Mouse (Mus musculus) frontal cortex, postnatal 25 days (tissue): ENCODE measurements around the gene Tcf7l2.

ENCODE experiments used
- DNase-seq, 2 experiments: peaks; one replicate each; pipeline ENCODE4 v3.0.0; 2022; ENCODE audit warnings: low spot score in 2 of 2

The Tcf7l2 gene

GRCm38 (mm10) chr19:55756707-55757106 lies 15.1 kb downstream of the Tcf7l2 start:
- DNase-seq: no peak

GRCm38 (mm10) chr19:55757403-55757802 lies 15.8 kb downstream of the Tcf7l2 start:
- DNase-seq: no peak

DNA sequence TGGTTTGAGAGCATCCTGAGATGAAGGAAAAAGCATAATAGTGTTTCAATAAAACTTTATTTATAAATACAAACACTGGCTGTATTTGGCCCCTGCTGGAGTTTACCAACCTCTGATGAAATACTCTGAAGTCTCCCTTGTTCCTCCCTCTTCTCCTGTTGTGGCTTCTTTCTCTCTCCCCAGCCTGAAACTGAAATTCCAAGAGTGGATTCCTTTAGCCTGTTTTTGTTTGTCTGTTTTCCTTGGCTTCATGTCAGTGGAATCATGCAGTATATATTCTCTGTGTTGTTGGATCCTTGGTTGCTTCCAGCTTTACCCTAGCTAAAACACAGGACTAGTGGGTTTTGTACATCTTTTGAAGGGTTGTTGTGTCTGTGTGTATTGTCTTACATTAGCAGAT lies 16.5 kb downstream of the Tcf7l2 start:
- no peak for DNase-seq

- DNase-seq: no peak
Observed at GRCm38 (mm10) chr19:55759006-55759405, 17.4 kb downstream of the Tcf7l2 start.

DNA sequence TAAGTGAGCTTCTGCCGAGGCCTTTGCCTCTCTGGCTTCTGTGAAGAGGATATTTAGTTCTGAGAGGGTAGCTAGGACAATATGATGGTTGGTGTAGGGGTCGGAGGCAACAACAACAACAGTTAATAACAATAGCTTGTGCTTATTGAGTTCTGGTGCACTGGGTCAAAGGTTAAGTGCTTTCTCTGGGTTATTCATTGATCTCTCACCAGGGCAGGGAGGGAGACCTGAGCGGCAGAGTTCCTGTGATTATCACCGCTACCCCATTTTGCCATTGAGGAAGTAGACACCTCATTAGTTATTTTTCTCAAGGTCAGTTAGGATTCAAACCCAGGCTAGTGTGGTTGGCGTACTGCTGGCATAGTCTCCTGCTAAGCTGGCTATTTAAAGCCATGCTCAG lies 19.5 kb downstream of the Tcf7l2 start:
- DNase-seq: no peak

GRCm38 (mm10) chr19:55762187-55762586 lies 20.6 kb downstream of the Tcf7l2 start:
- DNase-seq: no peak

DNA sequence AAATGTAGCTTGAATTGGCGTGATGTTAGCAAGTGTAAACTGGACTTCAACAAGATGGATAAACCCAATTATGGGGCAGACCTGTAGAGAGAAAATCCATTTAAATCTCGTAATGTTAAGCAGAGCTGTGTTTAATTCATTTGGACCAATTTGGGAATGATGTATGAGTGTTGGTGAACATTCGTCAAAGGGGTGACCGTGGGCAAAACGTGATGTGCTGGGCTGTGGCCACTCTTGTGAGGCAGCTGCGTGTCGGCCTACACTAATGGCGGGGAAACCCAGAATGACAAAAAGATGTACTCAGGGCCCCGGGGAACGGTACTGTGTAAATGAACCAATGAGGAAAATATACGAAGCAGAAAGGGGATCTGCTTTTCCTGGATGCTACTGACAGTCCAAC lies 24.2 kb downstream of the Tcf7l2 start:
- DNase-seq: no peak

- DNase-seq: no peak
Observed at GRCm38 (mm10) chr19:55767104-55767503, 25.5 kb downstream of the Tcf7l2 start.

DNA sequence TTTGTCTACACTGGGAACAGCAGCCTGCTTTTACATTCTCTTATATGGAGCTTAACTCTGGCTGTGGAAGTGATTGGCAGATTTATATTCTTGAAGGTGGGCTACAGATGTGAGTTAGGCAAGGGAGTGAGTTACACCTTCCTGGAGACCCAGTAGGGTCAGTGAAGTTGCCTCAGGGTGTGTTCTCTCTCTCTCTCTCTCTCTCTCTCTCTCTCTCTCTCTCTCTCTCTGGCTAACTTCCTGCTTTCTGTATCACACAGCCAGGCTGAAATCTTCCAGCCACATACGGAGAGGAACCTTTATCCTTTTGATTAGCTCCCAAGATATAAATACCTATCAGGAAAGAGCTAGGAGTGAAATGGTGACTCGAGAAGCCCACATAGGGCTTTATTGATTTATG lies 26.0 kb downstream of the Tcf7l2 start:
- no peak for DNase-seq

GRCm38 (mm10) chr19:55768246-55768645 lies 26.6 kb downstream of the Tcf7l2 start:
- no peak for DNase-seq

- no peak for DNase-seq
Observed at GRCm38 (mm10) chr19:55768889-55769288, 27.3 kb downstream of the Tcf7l2 start.

DNA sequence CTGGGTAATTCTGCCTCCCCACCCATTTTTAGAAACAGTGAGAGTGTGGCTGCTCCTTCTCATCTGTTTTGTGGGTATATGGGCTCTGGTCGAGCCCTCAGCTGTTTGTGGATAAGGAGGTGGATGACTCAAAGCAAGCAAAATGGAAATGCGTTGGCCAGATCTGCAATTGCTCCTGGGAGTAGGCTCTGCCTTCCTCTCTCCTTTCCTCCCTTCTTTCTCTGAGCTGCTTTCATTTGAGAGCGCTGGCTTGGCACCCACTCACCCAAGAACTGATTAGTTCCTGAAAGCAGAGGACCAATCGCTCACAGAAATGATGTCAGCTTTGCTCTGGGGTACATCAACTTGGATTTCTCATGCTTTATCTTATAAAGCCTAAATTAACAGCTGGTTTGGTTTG lies 32.7 kb downstream of the Tcf7l2 start:
- no peak for DNase-seq

DNA sequence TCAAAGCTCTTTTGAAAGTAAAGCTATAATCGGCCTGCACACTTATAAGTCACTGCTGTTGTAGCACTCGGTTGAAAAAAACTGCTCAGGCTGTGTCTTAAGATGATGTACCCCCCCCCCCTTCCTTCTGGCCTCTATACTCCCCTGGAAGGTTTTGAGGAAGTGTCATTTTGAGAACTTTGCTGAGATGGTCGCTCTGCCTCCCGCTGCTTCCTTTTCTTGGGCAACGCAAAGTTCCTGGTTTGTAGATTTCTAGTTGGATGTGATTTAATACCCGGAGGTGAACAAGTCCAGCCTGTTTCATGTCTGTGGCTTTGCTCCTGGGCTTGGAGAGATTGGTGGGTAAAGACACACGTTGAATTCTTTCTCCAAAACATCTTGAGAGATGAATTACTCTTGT lies 33.2 kb downstream of the Tcf7l2 start:
- DNase-seq: no peak

DNA sequence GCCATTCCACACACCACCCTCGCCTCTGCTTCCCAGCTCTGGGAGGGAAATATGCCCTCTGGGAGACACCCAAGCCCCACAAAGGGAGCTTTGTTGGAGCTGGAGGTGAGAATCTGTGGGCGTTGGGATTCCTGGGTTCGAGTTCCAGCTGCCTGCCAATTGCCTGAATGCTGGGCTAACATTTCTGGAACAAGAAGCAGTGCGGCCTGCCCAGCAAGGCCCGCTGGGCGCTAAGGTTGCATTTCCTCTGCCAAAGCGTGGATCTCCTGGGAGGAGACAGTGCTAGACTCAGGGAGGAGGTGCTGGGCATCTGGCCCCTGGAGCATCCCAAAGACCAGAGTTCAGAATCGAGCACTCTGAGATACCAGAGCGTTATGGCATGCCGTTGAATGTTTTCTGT lies 38.3 kb downstream of the Tcf7l2 start:
- no peak for DNase-seq

DNA sequence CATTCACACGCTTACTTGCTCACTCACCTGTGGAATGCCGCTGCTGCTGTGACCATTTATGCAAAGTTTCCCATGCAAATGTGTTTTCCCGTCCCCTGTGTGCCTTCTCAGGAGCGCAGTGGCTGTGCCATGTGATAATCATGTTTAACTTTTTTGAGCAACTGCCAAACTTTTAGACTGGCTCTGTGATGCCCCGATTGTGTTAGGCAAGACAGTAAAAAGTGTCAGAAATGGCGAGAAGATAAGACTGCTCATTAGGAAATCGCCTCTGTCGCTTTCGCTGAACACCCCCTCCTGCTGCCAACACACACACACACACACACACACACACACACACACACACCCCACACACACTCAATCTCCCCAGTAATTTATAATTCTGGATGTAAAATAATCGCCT lies 39.5 kb downstream of the Tcf7l2 start:
- DNase-seq: no peak

- DNase-seq: no peak
Observed at GRCm38 (mm10) chr19:55781681-55782080, 40.1 kb downstream of the Tcf7l2 start.

DNA sequence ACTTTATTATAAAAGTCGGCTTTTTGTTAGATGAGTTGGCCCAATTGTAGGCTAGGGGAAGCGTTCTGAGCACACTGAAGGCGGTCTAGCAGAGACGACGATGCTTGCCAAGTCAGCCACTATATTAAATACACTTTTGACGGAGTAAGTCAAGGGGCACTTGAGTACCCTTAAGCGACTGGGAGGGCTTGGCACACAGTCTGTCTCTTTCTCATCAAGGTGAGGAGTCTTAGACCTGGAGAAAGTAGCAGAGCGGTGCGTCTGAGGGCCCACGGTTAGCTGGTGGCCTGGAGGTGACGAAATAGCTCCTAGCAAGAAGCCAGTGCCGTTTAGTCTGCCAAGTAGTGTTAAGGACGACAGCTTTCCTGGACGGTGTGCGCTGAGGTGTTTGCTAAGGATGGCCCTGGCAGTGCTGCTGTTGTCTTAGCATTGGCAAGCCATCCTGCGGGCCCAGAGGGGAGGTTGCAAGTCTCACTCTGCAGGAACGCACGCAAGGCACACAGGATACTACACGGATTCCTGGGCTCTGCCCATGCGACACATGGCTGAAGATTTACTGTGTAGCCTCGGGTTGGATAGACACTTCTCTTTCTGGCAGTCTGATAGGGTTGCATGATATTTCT lies 43.3 kb downstream of the Tcf7l2 start:
- DNase-seq: no peak

GRCm38 (mm10) chr19:55787420-55787819 lies 45.8 kb downstream of the Tcf7l2 start:
- no peak for DNase-seq

- no peak for DNase-seq
Observed at GRCm38 (mm10) chr19:55788285-55788904, 46.8 kb downstream of the Tcf7l2 start.

GRCm38 (mm10) chr19:55788905-55789295 lies 47.3 kb downstream of the Tcf7l2 start:
- no peak for DNase-seq

DNA sequence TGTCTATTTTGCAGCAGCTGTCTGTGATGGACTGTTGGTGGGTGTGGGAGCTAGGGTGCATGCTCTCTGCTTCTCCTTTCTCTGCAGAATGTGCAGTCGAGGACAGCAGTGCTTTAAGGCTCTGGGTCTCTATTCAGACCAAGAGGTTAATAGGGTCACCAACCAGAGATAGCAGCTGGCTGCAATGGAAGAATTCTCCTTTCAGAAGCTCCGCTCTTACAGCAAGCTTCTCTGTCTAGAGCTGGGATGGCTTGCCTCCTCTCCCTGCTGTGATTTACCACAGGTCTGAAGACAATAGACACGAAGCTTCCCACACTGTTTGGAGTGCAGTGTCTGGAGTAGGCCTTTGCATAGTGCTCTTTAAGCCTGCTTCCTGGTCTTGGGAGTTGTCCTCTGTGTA lies 48.2 kb downstream of the Tcf7l2 start:
- DNase-seq: no peak

- DNase-seq: no peak
Observed at GRCm38 (mm10) chr19:55791293-55791692, 49.7 kb downstream of the Tcf7l2 start.

DNA sequence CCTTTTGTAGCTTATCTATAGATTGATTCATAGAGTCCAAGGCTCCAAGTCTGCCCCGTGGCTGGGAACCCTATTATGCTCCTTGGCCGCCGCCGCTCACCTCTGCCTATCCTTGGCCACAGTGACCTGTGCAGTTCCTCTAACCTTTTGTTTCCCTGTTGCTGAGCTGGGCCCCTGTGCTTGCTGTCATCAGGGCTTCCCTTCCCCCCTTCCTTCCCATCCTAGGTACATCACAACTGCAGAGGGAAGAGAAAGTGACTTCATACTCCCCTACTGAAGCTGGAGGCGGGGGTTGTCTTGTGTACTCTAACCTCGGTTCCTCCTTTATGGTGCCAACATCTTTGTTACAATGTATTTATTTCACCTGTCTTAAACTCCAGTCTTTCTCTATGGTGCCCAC lies 50.3 kb downstream of the Tcf7l2 start:
- DNase-seq: no peak

- DNase-seq: no peak
Observed at GRCm38 (mm10) chr19:55792571-55792970, 51.0 kb downstream of the Tcf7l2 start.
